Mouse (Mus musculus) forebrain, embryonic 11.5 days (tissue): ENCODE data around the gene Sowaha. TPM values are rescaled to one million over a fixed set of nuclear protein-coding genes. Genes with fewer than 3 reads are reported as not detected.

Experiments used
- ATAC-seq: fragments of 200-750 bp; cut with Nextera tagmentation; replicated peaks from 2 replicates; pipeline ENCODE4 v1.8.0; 2017; ENCODE audit warnings: moderate TSS enrichment; ENCODE audit not compliant: low FRiP score
- DNase-seq: peaks from one replicate; pipeline ENCODE4 v3.0.0-alpha.2; 2017; ENCODE audit warnings: low spot score
- H3K27ac ChIP-seq: fragments of 300-500 bp; sonication (generic); 2 replicates; pipeline ENCODE4 v1.5.1; 2014; ENCODE audit warnings: low read depth, low read length
- H3K27me3 ChIP-seq: fragments of 300-500 bp; sonication (generic); 2 replicates; pipeline ENCODE4 v1.6.1; 2014; ENCODE audit warnings: mild to moderate bottlenecking, low read length, mixed read lengths; ENCODE audit not compliant: control insufficient read depth, insufficient read depth
- H3K36me3 ChIP-seq: fragments of 300-500 bp; sonication (generic); 2 replicates; pipeline ENCODE4 v1.6.1; 2014; ENCODE audit warnings: mild to moderate bottlenecking, low read length, moderate library complexity, mixed read lengths; ENCODE audit not compliant: control insufficient read depth, insufficient read depth
- H3K4me1 ChIP-seq: fragments of 300-500 bp; sonication (generic); replicated peaks from 2 replicates; pipeline ENCODE4 v1.6.1; 2014; ENCODE audit warnings: low read length, mixed read lengths; ENCODE audit not compliant: control insufficient read depth, insufficient read depth
- H3K4me2 ChIP-seq: fragments of 300-500 bp; sonication (generic); 2 replicates; pipeline ENCODE4 v1.6.1; 2014; ENCODE audit warnings: low read depth, mild to moderate bottlenecking, low read length, moderate library complexity, mixed read lengths; ENCODE audit not compliant: severe bottlenecking
- H3K4me3 ChIP-seq: fragments of 300-500 bp; sonication (generic); 2 replicates; pipeline ENCODE4 v1.5.1; 2014; ENCODE audit warnings: low read depth, low read length
- H3K9ac ChIP-seq: fragments of 300-500 bp; sonication (generic); 2 replicates; pipeline ENCODE4 v1.6.1; 2014; ENCODE audit warnings: low read length
- H3K9me3 ChIP-seq: fragments of 300-500 bp; sonication (generic); 2 replicates; pipeline ENCODE4 v1.6.1; 2016; ENCODE audit warnings: low read length, mixed read lengths; ENCODE audit not compliant: control insufficient read depth
- WGBS: fragments of 180-500 bp; shearing (Covaris S2); extraction: QIAGEN DNeasy Blood & Tissue Kit; methylation state at CpG from one replicate; pipeline ENCODE4 v1.1.7; 2014; 5-methylcytosine and 5-hydroxymethylcytosine counted together
- polyA plus RNA-seq: library from polyadenylated mRNA; unstranded; fragments of >200 nt; fragmentation: Nextera tagmentation; extraction: Ambion mirVana; gene quantifications from 2 replicates; pipeline ENCODE4 v1.2.1, GENCODE M21; 2014

The Sowaha gene
- polyA plus RNA-seq, 1 experiment from 2014 or later = 0.77 TPM

GRCm38 (mm10) chr11:53496946-53497345 is 16.9 kb upstream of the Sowaha start:
- no peak overlapping the region for H3K4me2 ChIP-seq
- no peak for ATAC-seq
- H3K9me3 ChIP-seq = no peaks in the 10 kb centered on the region
- DNase-seq = no peak
- no peak overlapping the region for H3K9ac ChIP-seq
- H3K27me3 ChIP-seq = no peaks in the 10 kb centered on the region
- whole genome bisulfite sequencing = 84% methylated on average over 6 of the region's 6 CpGs
- H3K36me3 ChIP-seq = no peaks in the 10 kb centered on the region
- H3K4me1 ChIP-seq = peaks cover 14% of the 10 kb centered on the region; the same call in 1 of the 2 replicates
- no peak overlapping the region for H3K4me3 ChIP-seq
- H3K27ac ChIP-seq = no peak overlapping the region

- no peaks in the 10 kb centered on the region for H3K27me3 ChIP-seq
- H3K4me1 ChIP-seq = peaks cover 12% of the 10 kb centered on the region; the same call in 1 of the 2 replicates
- 12% methylated on average over 6 of the region's 6 CpGs for WGBS
- no peak overlapping the region for H3K9ac ChIP-seq
- no peak overlapping the region for H3K4me3 ChIP-seq
- no peaks in the 10 kb centered on the region for H3K9me3 ChIP-seq
- DNase-seq = no peak
- H3K4me2 ChIP-seq = no peak overlapping the region
- no peaks in the 10 kb centered on the region for H3K36me3 ChIP-seq
- no peak for ATAC-seq
- H3K27ac ChIP-seq = peak overlapping the region; percentile 48
Measured at GRCm38 (mm10) chr11:53495417-53495816, 15.3 kb upstream of the Sowaha start.

- peak; percentile 62 for DNase-seq
- H3K9ac ChIP-seq = no peak overlapping the region
- no peaks in the 10 kb centered on the region for H3K36me3 ChIP-seq
- no peaks in the 10 kb centered on the region for H3K9me3 ChIP-seq
- H3K4me2 ChIP-seq = no peak overlapping the region
- no peak overlapping the region for H3K4me3 ChIP-seq
- H3K27me3 ChIP-seq = no peaks in the 10 kb centered on the region
- 13% methylated on average over 3 of the region's 3 CpGs for WGBS
- H3K27ac ChIP-seq = no peak overlapping the region
- H3K4me1 ChIP-seq = peaks cover 10% of the 10 kb centered on the region; the same call in 1 of the 2 replicates
- peak; percentile 59 for ATAC-seq
Measured at GRCm38 (mm10) chr11:53493243-53493955, 13.3 kb upstream of the Sowaha start.

GRCm38 (mm10) chr11:53491954-53492401 is 11.9 kb upstream of the Sowaha start:
- no peaks in the 10 kb centered on the region for H3K36me3 ChIP-seq
- peak; percentile 67 for ATAC-seq
- H3K27me3 ChIP-seq = peaks cover 3% of the 10 kb centered on the region
- peaks cover 14% of the 10 kb centered on the region; the same call in 1 of the 2 replicates for H3K4me1 ChIP-seq
- 0 out of 2 replicates have a peak overlapping the region, but pooled peaks have one; percentile 1 for H3K4me2 ChIP-seq
- H3K27ac ChIP-seq = peak overlapping the region; percentile 65
- H3K9me3 ChIP-seq = no peaks in the 10 kb centered on the region
- no peak overlapping the region for H3K9ac ChIP-seq
- peak; percentile 78 for DNase-seq
- 2% methylated on average over 8 of the region's 8 CpGs for WGBS
- H3K4me3 ChIP-seq = no peak overlapping the region

- DNase-seq = no peak
- no peak overlapping the region for H3K27ac ChIP-seq
- WGBS = 53% methylated on average over 9 of the region's 9 CpGs
- no peaks in the 10 kb centered on the region for H3K36me3 ChIP-seq
- ATAC-seq = no peak
- H3K9me3 ChIP-seq = no peaks in the 10 kb centered on the region
- peaks cover 5% of the 10 kb centered on the region for H3K27me3 ChIP-seq
- no peak overlapping the region for H3K4me3 ChIP-seq
- H3K9ac ChIP-seq = no peak overlapping the region
- H3K4me2 ChIP-seq = no peak overlapping the region
- H3K4me1 ChIP-seq = peaks cover 13% of the 10 kb centered on the region; the same call in 1 of the 2 replicates
Measured at GRCm38 (mm10) chr11:53489421-53489820, 9.3 kb upstream of the Sowaha start.

- H3K27ac ChIP-seq = no peak overlapping the region
- 89% methylated on average over 5 of the region's 5 CpGs for WGBS
- H3K4me3 ChIP-seq = no peak overlapping the region
- H3K9ac ChIP-seq = no peak overlapping the region
- H3K36me3 ChIP-seq = no peaks in the 10 kb centered on the region
- H3K4me1 ChIP-seq = peaks cover 12% of the 10 kb centered on the region; the same call in 1 of the 2 replicates
- DNase-seq (no peak), ATAC-seq (no peak)
- H3K9me3 ChIP-seq = no peaks in the 10 kb centered on the region
- H3K27me3 ChIP-seq = peaks cover 5% of the 10 kb centered on the region
- H3K4me2 ChIP-seq = no peak overlapping the region
Measured at GRCm38 (mm10) chr11:53489007-53489406, 8.9 kb upstream of the Sowaha start.

GRCm38 (mm10) chr11:53486822-53487594 is 6.9 kb upstream of the Sowaha start:
- H3K4me1 ChIP-seq = peaks cover 5% of the 10 kb centered on the region; the same call in 1 of the 2 replicates
- peak overlapping the region; percentile 35; the same call in 1 of the 2 replicates for H3K4me2 ChIP-seq
- ATAC-seq (no peak), DNase-seq (peak; percentile 61)
- WGBS = 13% methylated on average over 27 of the region's 27 CpGs
- peak overlapping the region; percentile 37 for H3K9ac ChIP-seq
- no peak overlapping the region for H3K4me3 ChIP-seq
- no peaks in the 10 kb centered on the region for H3K9me3 ChIP-seq
- H3K27ac ChIP-seq = no peak overlapping the region
- H3K27me3 ChIP-seq = peaks cover 5% of the 10 kb centered on the region
- H3K36me3 ChIP-seq = no peaks in the 10 kb centered on the region

- Histone ChIP-seq H3K27me3 (peaks cover 6% of the 10 kb centered on the region), H3K4me1 (peaks cover 5% of the 10 kb centered on the region; the same call in 1 of the 2 replicates), H3K4me3 (no peak overlapping the region), H3K9ac (no peak overlapping the region), H3K27ac (no peak overlapping the region), H3K4me2 (no peak overlapping the region), H3K36me3 (no peaks in the 10 kb centered on the region), H3K9me3 (no peaks in the 10 kb centered on the region)
- WGBS = 75% methylated on average over 3 of the region's 3 CpGs
- DNase-seq (no peak), ATAC-seq (no peak)
Measured at GRCm38 (mm10) chr11:53486351-53486750, 6.3 kb upstream of the Sowaha start.
